Mouse (Mus musculus) cerebellum, adult 11 months (tissue): ENCODE measurements around the gene Chrd.

Experiments used
- DNase-seq: peaks from one replicate; pipeline ENCODE4 v3.0.0; 2022

Gene Chrd

DNA sequence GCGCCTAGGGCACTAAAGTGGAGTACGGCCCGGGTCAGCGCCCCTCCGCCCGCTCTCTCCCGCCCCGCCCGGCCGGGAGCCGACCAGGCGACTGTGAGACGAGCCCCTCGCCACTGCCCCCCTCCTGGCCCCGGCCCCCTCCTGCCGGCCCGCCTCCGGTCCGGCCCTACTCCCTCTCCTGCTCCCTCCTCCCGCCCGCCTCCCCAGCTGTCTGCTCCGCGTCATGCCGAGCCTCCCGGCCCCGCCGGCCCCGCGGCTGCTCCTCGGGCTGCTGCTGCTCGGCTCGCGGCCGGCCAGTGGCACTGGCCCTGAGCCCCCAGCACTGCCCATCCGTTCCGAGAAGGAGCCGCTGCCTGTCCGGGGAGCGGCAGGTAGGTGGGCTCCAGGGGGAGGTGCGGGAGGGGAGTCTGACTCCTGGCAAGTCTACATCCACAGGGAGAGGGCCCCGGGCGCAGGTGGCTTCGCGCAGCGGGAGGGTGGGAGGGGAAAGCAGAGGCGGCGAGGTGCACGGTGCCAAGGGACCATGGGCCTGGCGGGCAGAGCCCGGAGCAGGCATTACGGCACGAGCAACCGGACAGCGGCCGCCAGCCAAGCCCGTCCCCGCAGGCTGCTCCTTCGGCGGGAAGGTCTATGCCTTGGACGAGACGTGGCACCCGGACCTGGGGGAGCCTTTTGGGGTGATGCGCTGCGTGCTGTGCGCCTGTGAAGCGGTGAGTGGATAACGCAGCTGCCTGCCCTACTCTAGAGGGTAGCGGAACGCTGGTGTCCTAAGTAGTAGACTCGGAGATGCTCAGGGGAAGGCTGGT, at the start of gene Chrd:
TSS of gene Chrd (plus strand) at position 203 of the 806 bp plus-strand sequence.
- DNase-seq = peak; percentile 75

DNA sequence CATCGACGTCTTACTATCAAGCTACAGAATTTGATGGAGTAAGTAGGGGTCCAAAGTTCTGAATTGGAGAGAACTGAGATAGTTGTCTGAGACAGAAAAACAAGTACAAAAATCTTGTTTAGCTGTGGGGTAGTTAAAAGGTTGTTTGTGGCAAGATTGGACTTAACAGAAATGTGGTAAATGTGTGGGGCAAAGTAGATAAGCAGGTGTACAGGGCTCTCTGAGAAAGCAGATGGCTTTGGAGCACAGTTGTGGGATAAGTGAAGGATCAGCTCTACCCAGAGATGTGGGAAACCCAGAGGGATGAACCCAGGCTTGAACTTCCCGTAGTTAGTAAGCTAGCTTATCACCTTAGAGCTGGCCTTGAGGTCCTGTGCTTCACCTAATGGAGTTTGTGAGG, 42.2 kb upstream of the Chrd start:
- no peak for DNase-seq

- DNase-seq = no peak
These were observed 41.3 kb upstream of the Chrd start for GRCm38 (mm10) chr16:20691617-20692016.

- DNase-seq = peak; percentile 43
These were observed 40.5 kb upstream of the Chrd start for GRCm38 (mm10) chr16:20692241-20692965.

GRCm38 (mm10) chr16:20693111-20693701, 39.7 kb upstream of the Chrd start, which contains the start of gene Fam131a:
TSS of gene Fam131a (plus strand) at chr16:20693241.
- peak; percentile 91 for DNase-seq

DNA sequence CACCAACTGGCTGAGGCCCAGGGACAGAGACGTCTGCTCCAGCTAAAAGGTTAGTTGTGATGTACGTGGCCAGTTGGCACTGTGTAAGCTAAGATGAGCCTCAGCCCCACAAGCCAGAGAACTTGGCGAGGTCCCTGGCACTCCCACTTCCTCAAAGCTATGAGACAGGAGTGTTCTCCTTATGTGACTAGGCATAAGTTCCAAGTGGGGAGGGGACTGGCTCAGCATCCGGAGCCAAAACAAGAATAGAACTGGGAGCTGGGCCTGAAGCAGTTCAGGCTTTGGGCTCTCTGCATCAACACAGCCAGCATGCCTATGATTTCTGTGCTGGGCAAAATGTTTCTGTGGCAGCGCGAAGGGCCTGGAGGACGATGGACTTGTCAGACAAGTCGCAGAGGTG, 38.1 kb upstream of the Chrd start:
- peak; percentile 57 for DNase-seq

GRCm38 (mm10) chr16:20695622-20696323, 37.2 kb upstream of the Chrd start:
- peak; percentile 88 for DNase-seq

DNA sequence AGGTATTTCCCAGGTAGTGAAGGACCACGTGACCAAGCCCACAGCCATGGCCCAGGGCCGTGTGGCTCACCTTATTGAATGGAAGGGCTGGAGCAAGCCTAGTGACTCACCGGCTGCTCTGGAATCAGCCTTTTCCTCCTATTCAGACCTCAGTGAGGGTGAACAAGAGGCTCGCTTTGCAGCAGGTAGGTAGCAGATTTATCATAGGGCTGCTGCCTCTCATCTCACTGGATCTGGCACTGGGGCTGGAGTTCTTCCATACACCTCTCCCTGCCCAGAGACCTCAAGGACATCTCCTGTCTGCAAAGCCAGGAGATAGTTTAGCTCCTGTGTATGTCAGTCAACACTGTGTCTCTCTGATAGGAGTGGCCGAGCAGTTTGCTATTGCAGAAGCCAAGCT, 33.7 kb upstream of the Chrd start:
- no peak for DNase-seq

- peak; percentile 59 for DNase-seq
These were observed 32.9 kb upstream of the Chrd start for GRCm38 (mm10) chr16:20700036-20700435.

DNA sequence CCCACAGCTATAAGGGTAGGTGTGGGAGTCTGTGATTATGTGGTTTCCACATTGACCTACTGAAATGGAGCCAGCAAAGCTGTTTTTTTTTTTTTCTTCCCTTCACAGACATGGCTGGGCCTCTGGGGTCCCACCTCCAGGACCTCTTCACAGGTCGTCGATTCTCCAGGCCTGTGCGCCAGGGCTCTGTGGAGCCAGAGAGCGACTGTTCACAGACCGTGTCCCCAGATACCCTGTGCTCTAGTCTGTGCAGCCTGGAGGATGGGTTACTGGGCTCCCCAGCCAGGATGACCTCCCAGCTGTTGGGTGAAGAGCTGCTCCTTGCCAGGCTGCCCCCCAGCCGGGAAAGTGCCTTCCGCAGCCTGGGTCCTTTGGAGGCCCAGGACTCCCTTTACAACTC, 31.6 kb upstream of the Chrd start:
- no peak for DNase-seq

DNA sequence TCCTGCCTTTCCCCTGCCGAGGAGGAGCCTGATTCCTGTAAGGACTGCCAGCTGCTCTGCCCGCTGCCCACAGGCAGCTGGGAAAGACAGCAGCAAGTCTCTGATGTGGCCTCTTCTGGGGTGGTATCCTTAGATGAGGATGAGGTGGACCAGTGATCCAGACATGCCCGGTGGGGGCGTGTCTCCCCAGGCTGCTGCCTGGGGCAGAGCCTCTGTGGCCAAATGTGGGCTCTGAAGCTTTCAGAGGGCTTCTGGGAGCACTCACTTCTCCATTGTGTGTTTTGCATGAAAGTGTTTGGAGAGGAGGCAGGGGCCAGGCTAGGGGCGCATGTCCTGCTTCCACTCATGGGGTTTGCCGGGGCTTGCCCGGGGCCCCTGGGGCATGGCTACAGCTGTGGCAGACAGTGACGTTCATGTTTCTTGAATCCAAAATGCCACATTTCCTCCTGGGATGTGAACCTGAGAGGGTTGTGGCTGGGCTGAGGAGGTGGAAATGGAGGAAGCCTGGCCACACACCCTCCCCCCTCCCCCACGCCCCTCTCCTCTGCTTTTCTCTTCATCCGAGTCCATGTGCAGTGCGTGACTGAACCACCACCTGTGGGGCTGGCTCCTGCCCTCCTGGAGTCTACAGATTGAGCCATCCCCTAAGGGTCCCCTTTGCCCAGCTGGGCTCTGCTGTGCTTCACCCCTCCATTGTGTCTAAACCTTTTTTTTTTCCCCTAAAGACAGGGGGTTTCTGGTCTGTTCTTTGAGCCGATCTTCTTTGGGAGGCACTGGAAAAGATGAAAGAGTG, 31.0 kb upstream of the Chrd start:
- DNase-seq = no peak

DNA sequence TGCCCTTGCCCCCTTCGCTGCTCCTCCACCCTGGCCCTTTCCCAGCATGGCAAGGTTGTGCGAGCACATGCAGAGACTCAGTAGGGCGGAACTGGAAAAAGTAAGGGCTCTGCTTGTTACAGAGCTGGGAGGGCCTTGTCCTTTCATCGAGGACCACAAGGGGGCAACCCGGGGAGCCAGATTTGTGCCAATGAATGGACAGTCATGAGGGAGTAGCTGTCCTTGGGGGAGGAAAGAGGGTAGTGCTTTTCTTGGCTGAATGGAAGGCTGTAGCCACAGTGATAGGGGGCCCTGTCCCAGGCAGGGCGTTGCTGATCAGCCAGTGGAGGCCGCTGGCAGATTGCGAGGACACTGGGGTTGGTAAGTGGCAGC, 30.4 kb upstream of the Chrd start:
- DNase-seq = peak; percentile 55

- DNase-seq = no peak
These were observed 29.9 kb upstream of the Chrd start for GRCm38 (mm10) chr16:20703071-20703470.

DNA sequence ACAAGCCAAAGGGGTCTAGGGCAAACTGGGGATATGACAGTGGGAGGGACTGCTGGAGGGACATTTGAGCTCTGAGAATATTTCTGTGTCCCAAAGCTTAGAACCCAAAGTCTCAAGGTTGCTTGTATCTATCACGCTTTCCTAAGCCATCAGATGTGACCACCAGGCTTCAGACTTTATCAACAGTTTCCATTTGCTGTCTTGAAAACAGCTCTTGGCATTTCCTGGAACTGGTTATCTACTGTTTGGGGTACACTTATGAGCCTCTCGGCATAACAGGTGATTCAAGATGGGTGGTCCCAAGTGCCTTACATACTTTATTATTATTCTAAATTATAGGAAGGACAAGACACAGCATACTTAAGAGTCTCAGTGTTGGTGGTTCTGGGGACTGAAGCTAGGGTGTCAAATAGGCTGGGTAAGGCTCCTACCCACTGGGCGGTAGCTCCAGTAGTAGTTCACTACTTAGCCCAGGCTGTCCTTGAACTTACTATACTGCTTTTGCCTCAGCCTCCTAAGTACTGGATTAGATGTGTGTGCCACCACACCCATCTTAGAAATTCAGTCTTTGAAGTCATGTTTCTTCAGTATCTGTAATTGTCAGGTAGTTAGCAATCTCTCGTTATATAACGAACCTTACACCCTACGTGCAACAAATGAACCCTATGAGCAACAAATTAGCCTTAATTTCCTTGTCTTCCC, 29.1 kb upstream of the Chrd start:
- DNase-seq = no peak

DNA sequence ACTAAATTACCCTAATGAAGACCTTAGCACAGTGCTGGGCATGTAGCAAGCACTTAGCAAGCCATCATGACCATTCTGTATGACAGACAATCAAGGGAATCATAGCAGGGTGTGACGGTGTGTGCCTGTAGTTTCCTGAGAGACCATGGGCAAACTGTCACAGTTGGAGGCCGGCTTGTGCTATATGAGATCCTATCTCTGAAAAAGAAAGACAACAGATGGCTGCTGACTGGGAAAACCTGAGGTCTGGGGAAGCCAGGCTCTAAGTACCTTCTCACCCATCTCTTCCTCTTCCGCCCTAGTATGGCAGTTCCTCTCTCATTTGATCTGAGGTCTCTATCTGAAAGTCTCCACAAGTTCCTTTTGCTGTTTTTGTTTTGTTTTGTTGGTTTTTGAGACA, 27.1 kb upstream of the Chrd start:
- no peak for DNase-seq

DNA sequence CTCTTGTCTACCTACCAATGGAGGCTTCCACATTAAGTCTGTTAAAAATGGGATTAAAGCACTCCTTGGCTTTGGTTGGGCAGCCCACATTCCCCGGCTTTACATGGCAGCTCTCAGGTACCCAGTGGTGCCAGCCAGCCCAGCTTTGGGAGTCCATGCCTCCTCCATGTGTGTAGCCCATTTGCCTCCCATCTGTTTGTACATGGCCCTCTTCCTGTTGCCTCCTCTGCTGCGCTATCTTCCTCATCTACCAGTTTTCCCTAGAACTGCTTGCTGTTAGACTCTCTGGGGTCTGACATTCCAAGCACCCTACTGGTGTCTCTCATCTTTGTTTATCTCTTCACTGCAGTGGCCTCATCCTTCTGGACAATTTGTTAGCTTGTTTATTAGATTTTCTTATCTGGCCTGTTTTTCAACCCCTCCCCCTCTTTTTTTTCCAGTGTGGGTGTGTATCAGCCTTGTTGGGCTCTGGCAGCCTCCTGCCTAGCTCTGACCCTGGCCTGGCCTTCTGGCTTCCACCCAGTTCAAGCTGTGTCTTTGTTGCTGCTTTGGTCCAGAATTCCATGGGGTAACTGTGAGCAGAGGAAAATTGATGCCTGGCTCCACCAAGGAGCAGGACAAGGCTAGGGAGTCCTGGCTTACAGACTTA, 26.4 kb upstream of the Chrd start:
- no peak for DNase-seq

GRCm38 (mm10) chr16:20708220-20708938, 24.5 kb upstream of the Chrd start:
- DNase-seq = no peak

- no peak for DNase-seq
These were observed 23.8 kb upstream of the Chrd start for GRCm38 (mm10) chr16:20708939-20709734.

DNA sequence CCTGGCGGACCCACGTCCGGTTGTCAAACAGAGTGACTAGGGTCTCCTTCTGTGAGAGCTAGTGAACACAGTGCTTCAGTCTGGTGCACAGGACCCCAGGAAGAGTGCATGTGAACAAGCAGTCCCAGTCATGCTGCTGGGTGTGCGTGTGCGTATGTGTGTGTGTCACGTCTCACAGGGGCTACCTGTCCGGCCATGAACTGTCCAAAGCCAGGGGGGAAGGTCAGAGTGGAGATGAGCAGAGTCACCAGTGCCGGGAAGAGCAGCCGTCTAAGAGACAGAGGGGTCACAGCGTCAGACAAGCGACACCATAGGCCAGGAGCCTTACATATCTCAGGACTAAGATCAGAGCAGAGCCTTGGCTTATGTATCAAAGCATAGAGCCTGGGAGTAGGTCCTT, 22.6 kb upstream of the Chrd start:
- no peak for DNase-seq

GRCm38 (mm10) chr16:20710810-20711209, 22.1 kb upstream of the Chrd start:
- DNase-seq = no peak
